Mouse (Mus musculus): ENCODE data around the gene Primpol. TPM values are rescaled to one million over a fixed set of nuclear protein-coding genes. Genes with fewer than 3 reads are reported as not detected.

The Primpol gene
- total RNA-seq (2023), result 24.9 to 31.8 TPM (median 28.0 TPM) in 4 replicates

GRCm38 (mm10) chr8:46616879-46617689 lies at the start of gene Primpol, which contains the start of gene Casp3:
TSS of gene Primpol (minus strand) at chr8:46617212.
TSS of gene Casp3 (plus strand) at chr8:46617291.

GRCm38 (mm10) chr8:46551615-46552440 lies 65.2 kb downstream of the Primpol start, which contains the start of gene Cenpu:
TSS of gene Cenpu (plus strand) at chr8:46552028.

Other genes starting within 250 kb of the Primpol start
- 31.0 to 42.6 TPM (median 33.2 TPM) in 4 replicates for gene Acsl1, start 146.2 kb downstream of the Primpol start, total RNA-seq (2023)
- gene Cenpu, start 65.2 kb downstream of the Primpol start, total RNA-seq (2023), result 5.1 to 12.2 TPM (median 10.4 TPM) in 4 replicates
- gene Casp3, start 79 bp upstream of the Primpol start, total RNA-seq (2023), result 16.2 to 20.1 TPM (median 17.5 TPM) in 4 replicates
- 276 to 321 TPM (median 307 TPM) in 4 replicates for gene Irf2, start 122.5 kb upstream of the Primpol start, total RNA-seq (2023)